Mouse (Mus musculus): ENCODE data around the gene Olfr1135.

Gene Olfr1135
- long read RNA-seq, experiment 1, result 0 reads
- long read RNA-seq, experiment 2, result 0 reads

DNA sequence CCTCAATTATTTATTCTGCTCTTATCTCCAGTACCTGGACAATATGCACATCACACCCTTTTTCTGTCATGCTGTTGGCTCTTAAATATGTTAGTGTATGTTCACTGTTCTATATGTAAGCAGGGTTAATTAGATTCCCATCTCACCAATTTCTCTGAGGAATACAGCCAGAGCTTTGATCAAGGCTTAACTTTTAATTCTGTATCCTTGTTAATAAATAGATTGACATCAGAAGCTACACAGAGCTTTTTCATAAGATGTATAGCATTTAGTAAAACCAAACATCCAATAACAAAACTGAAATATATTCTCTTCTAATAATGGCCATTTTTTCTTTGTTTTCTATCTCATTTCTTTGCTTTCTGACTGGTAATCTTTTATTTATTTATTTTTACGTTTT lies at the start of gene Olfr1135:
Gene Olfr1135, minus strand, starts transcription at position 101 of the 400 bp plus-strand sequence.
- intact Hi-C loops (cut with DNase I), result no loop called here

GRCm38 (mm10) chr2:87713079-87713478 lies 39.6 kb upstream of the Olfr1135 start, which contains the start of gene Olfr1137:
Gene Olfr1137 (minus strand): TSS chr2:87713179.
- intact Hi-C loops (cut with DNase I), result no loop called here

- intact Hi-C loops (cut with DNase I), result no loop called here
These were observed 20.4 kb upstream of the Olfr1135 start, which contains the start of gene Olfr1136 for GRCm38 (mm10) chr2:87693847-87694246. Gene Olfr1136 (minus strand): TSS chr2:87693947.

GRCm38 (mm10) chr2:87658360-87658759 lies 15.1 kb downstream of the Olfr1135 start, which contains the start of gene Olfr1134:
Gene Olfr1134 (minus strand): TSS chr2:87658460.
- intact Hi-C loops (cut with DNase I), result no loop called here

- intact Hi-C loops (cut with DNase I), result no loop called here
These were observed 26.2 kb downstream of the Olfr1135 start, which contains the start of gene Olfr1133 for GRCm38 (mm10) chr2:87647274-87647673. Gene Olfr1133 (minus strand): TSS chr2:87647374.

DNA sequence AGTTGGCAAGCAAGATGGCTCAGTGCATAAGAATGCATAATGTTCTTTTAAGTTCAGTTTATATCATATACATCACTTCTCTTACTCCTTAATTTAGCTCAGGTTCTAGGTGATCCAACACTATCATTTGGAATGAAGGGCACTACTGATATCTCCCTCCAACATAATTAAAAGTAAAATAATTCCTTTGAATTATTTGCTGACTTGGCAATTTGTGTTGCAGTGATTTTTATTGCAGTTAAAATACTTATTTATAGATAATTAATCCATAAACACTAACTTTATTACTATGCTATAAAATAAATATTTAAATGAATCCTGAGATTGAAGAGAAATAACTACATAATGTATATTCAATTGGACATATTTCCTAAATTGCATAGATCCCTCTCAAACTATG lies 31.0 kb downstream of the Olfr1135 start:
- intact Hi-C loops (cut with DNase I), result no loop called here

DNA sequence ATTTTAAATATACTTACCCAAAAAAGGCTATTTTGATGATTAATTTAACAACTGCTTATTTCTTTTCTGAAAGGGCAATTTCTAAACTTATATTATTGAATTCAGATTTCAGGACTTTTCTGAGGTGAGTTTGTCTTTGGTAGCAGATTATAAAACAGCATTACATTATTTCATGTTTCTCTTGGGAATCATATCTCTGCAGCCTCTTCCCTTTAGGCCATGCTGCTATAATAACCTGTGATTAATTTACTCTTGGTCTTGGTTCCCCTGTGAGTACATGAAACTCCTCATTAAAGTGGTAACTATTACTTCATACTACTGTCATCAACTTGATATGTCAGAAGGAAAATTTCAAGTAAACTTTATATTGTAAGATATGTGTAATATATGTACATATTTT lies 36.0 kb downstream of the Olfr1135 start, which contains the start of gene Olfr1132:
Gene Olfr1132, minus strand, starts transcription at position 101 of the 400 bp plus-strand sequence.
- intact Hi-C loops (cut with DNase I), result no loop called here

GRCm38 (mm10) chr2:87626804-87627203 lies 46.7 kb downstream of the Olfr1135 start, which contains the start of gene Olfr1131:
Gene Olfr1131 (plus strand): TSS chr2:87627104.
- intact Hi-C loops (cut with DNase I), result no loop called here

Data from adrenal gland (tissue).